Mouse (Mus musculus): ENCODE results near the gene Ruvbl1. TPM values are rescaled to one million over a fixed set of nuclear protein-coding genes. Genes with fewer than 3 reads are reported as not detected.

Ruvbl1 gene
- polyA plus RNA-seq, 2 experiments, result 79.9 to 120 TPM

GRCm38 (mm10) chr6:88447454-88447853 is 17.8 kb upstream of the Ruvbl1 start:
- no peak overlapping the region for H3K4me2 ChIP-seq (replicated peaks; ENCODE audit: low read depth, low read length, severe bottlenecking)
- no peak for ATAC-seq (ENCODE audit: low FRiP score, low read depth)
- no peak overlapping the region for H3K4me3 ChIP-seq (replicated peaks; ENCODE audit: low read length)
- no peak overlapping the region for H3K9ac ChIP-seq (ENCODE audit: low read depth, low read length, severe bottlenecking)
- no peaks in the 10 kb centered on the region for H3K36me3 ChIP-seq (ENCODE audit: control insufficient read depth, insufficient read depth, low read length)
- no peak for DNase-seq (ENCODE audit: low spot score)
- no peaks in the 10 kb centered on the region for H3K27me3 ChIP-seq (ENCODE audit: control insufficient read depth, insufficient read depth, low read length)
- H3K4me1 ChIP-seq (ENCODE audit: control insufficient read depth, insufficient read depth, low read length), result peaks cover 10% of the 10 kb centered on the region
- 51% methylated on average over 4 of the region's 4 CpGs for WGBS
- H3K9me3 ChIP-seq (ENCODE audit: control insufficient read depth, low read length), result no peaks in the 10 kb centered on the region
- no peak overlapping the region for H3K27ac ChIP-seq (replicated peaks; ENCODE audit: low read depth, low read length)
- no peak for TF ChIP-seq POLR2A (IDR thresholded peaks at IDR 0.05; ENCODE audit: borderline replicate concordance, extremely low read depth, insufficient read depth, insufficient read length)

GRCm38 (mm10) chr6:88454545-88454944 is 10.7 kb upstream of the Ruvbl1 start:
- no peak for ATAC-seq (ENCODE audit: low FRiP score, low read depth)

GRCm38 (mm10) chr6:88469878-88470277 is 4.7 kb downstream of the Ruvbl1 start:
- no peak overlapping the region for H3K4me3 ChIP-seq (replicated peaks; ENCODE audit: low read length)
- no peak for DNase-seq (ENCODE audit: low spot score)
- no peak overlapping the region for H3K27ac ChIP-seq (replicated peaks; ENCODE audit: low read depth, low read length)
- no peaks in the 10 kb centered on the region for H3K27me3 ChIP-seq (ENCODE audit: control insufficient read depth, insufficient read depth, low read length)
- H3K9me3 ChIP-seq (ENCODE audit: control insufficient read depth, low read length), result no peaks in the 10 kb centered on the region
- ATAC-seq (ENCODE audit: low FRiP score, low read depth), result no peak
- no peak overlapping the region for H3K4me2 ChIP-seq (replicated peaks; ENCODE audit: low read depth, low read length, severe bottlenecking)
- H3K4me1 ChIP-seq (ENCODE audit: control insufficient read depth, insufficient read depth, low read length), result peaks cover 7% of the 10 kb centered on the region
- peaks cover 75% of the 10 kb centered on the region for H3K36me3 ChIP-seq (ENCODE audit: control insufficient read depth, insufficient read depth, low read length)
- TF ChIP-seq POLR2A (IDR thresholded peaks at IDR 0.05; ENCODE audit: borderline replicate concordance, extremely low read depth, insufficient read depth, insufficient read length), result no peak
- 86% methylated on average over 6 of the region's 6 CpGs for WGBS
- no peak overlapping the region for H3K9ac ChIP-seq (ENCODE audit: low read depth, low read length, severe bottlenecking)

More at GRCm38 (mm10) chr6:88454545-88454944, 10.7 kb upstream of the Ruvbl1 start:
- no peak overlapping the region for H3K27ac ChIP-seq (replicated peaks; ENCODE audit: low read depth, low read length)
- WGBS, result 70% methylated on average over 2 of the region's 2 CpGs
- no peaks in the 10 kb centered on the region for H3K4me1 ChIP-seq (ENCODE audit: control insufficient read depth, insufficient read depth, low read length)
- no peak overlapping the region for H3K4me2 ChIP-seq (replicated peaks; ENCODE audit: low read depth, low read length, severe bottlenecking)
- H3K36me3 ChIP-seq (ENCODE audit: control insufficient read depth, insufficient read depth, low read length), result no peaks in the 10 kb centered on the region
- no peaks in the 10 kb centered on the region for H3K27me3 ChIP-seq (ENCODE audit: control insufficient read depth, insufficient read depth, low read length)
- H3K9ac ChIP-seq (ENCODE audit: low read depth, low read length, severe bottlenecking), result no peak overlapping the region
- no peak for TF ChIP-seq POLR2A (IDR thresholded peaks at IDR 0.05; ENCODE audit: borderline replicate concordance, extremely low read depth, insufficient read depth, insufficient read length)
- no peak overlapping the region for H3K4me3 ChIP-seq (replicated peaks; ENCODE audit: low read length)
- H3K9me3 ChIP-seq (ENCODE audit: control insufficient read depth, low read length), result no peaks in the 10 kb centered on the region
- DNase-seq (ENCODE audit: low spot score), result no peak

- TF ChIP-seq POLR2A (IDR thresholded peaks at IDR 0.05; ENCODE audit: borderline replicate concordance, extremely low read depth, insufficient read depth, insufficient read length), result no peak
- H3K27ac ChIP-seq (replicated peaks; ENCODE audit: low read depth, low read length), result no peak overlapping the region
- DNase-seq (ENCODE audit: low spot score) (no peak), ATAC-seq (ENCODE audit: low FRiP score, low read depth) (no peak; the same call in 1 of the 2 replicates)
- no peaks in the 10 kb centered on the region for H3K4me1 ChIP-seq (ENCODE audit: control insufficient read depth, insufficient read depth, low read length)
- no peak overlapping the region for H3K4me2 ChIP-seq (replicated peaks; ENCODE audit: low read depth, low read length, severe bottlenecking)
- H3K27me3 ChIP-seq (ENCODE audit: control insufficient read depth, insufficient read depth, low read length), result no peaks in the 10 kb centered on the region
- H3K9ac ChIP-seq (ENCODE audit: low read depth, low read length, severe bottlenecking), result no peak overlapping the region
- WGBS, result 43% methylated on average over 6 of the region's 6 CpGs
- no peaks in the 10 kb centered on the region for H3K9me3 ChIP-seq (ENCODE audit: control insufficient read depth, low read length)
- H3K36me3 ChIP-seq (ENCODE audit: control insufficient read depth, insufficient read depth, low read length), result peaks cover 92% of the 10 kb centered on the region
- H3K4me3 ChIP-seq (replicated peaks; ENCODE audit: low read length), result no peak overlapping the region
Observed at GRCm38 (mm10) chr6:88480421-88480820, 15.2 kb downstream of the Ruvbl1 start.

- peaks cover 90% of the 10 kb centered on the region for H3K36me3 ChIP-seq (ENCODE audit: control insufficient read depth, insufficient read depth, low read length)
- no peak overlapping the region for H3K4me3 ChIP-seq (replicated peaks; ENCODE audit: low read length)
- no peak overlapping the region for H3K4me2 ChIP-seq (replicated peaks; ENCODE audit: low read depth, low read length, severe bottlenecking)
- TF ChIP-seq POLR2A (IDR thresholded peaks at IDR 0.05; ENCODE audit: borderline replicate concordance, extremely low read depth, insufficient read depth, insufficient read length), result no peak
- no peak overlapping the region for H3K9ac ChIP-seq (ENCODE audit: low read depth, low read length, severe bottlenecking)
- ATAC-seq (ENCODE audit: low FRiP score, low read depth) (no peak), DNase-seq (ENCODE audit: low spot score) (no peak)
- H3K27me3 ChIP-seq (ENCODE audit: control insufficient read depth, insufficient read depth, low read length), result no peaks in the 10 kb centered on the region
- WGBS, result 75% methylated on average over 7 of the region's 7 CpGs
- no peaks in the 10 kb centered on the region for H3K4me1 ChIP-seq (ENCODE audit: control insufficient read depth, insufficient read depth, low read length)
- no peaks in the 10 kb centered on the region for H3K9me3 ChIP-seq (ENCODE audit: control insufficient read depth, low read length)
- H3K27ac ChIP-seq (replicated peaks; ENCODE audit: low read depth, low read length), result no peak overlapping the region
Observed at GRCm38 (mm10) chr6:88483111-88483510, 17.9 kb downstream of the Ruvbl1 start.

GRCm38 (mm10) chr6:88483913-88484312 is 18.7 kb downstream of the Ruvbl1 start:
- no peak overlapping the region for H3K4me3 ChIP-seq (replicated peaks; ENCODE audit: low read length)
- no peak for DNase-seq (ENCODE audit: low spot score)
- H3K9ac ChIP-seq (ENCODE audit: low read depth, low read length, severe bottlenecking), result no peak overlapping the region
- no peaks in the 10 kb centered on the region for H3K27me3 ChIP-seq (ENCODE audit: control insufficient read depth, insufficient read depth, low read length)
- H3K4me2 ChIP-seq (replicated peaks; ENCODE audit: low read depth, low read length, severe bottlenecking), result no peak overlapping the region
- no peak for TF ChIP-seq POLR2A (IDR thresholded peaks at IDR 0.05; ENCODE audit: borderline replicate concordance, extremely low read depth, insufficient read depth, insufficient read length)
- no peak for ATAC-seq (ENCODE audit: low FRiP score, low read depth)
- H3K27ac ChIP-seq (replicated peaks; ENCODE audit: low read depth, low read length), result no peak overlapping the region
- peaks cover 88% of the 10 kb centered on the region for H3K36me3 ChIP-seq (ENCODE audit: control insufficient read depth, insufficient read depth, low read length)
- no peaks in the 10 kb centered on the region for H3K9me3 ChIP-seq (ENCODE audit: control insufficient read depth, low read length)
- no peaks in the 10 kb centered on the region for H3K4me1 ChIP-seq (ENCODE audit: control insufficient read depth, insufficient read depth, low read length)
